Mouse (Mus musculus) intestine, postnatal 0 days (tissue): ENCODE data around the gene Eps15l1. TPM values are rescaled to one million over a fixed set of nuclear protein-coding genes. Genes with fewer than 3 reads are reported as not detected.

Experiments
- ATAC-seq: fragments of 200-750 bp; cut with Nextera tagmentation; 2 replicates; pipeline ENCODE4 v1.8.0; 2017; ENCODE audit warnings: mild to moderate bottlenecking, moderate TSS enrichment, moderate library complexity
- H3K27ac ChIP-seq: fragments of 300-500 bp; sonication (generic); 2 replicates; pipeline ENCODE4 v1.5.1; 2014; ENCODE audit warnings: mild to moderate bottlenecking, low read depth, low read length, moderate library complexity
- H3K27me3 ChIP-seq: fragments of 300-500 bp; sonication (generic); replicated peaks from 2 replicates; pipeline ENCODE4 v1.6.1; 2014; ENCODE audit warnings: low read length, mixed read lengths; ENCODE audit not compliant: control insufficient read depth, insufficient read depth
- H3K36me3 ChIP-seq: fragments of 300-500 bp; sonication (generic); 2 replicates; pipeline ENCODE4 v1.6.1; 2014; ENCODE audit warnings: mild to moderate bottlenecking, moderate library complexity; ENCODE audit not compliant: control insufficient read depth, insufficient read depth
- H3K4me1 ChIP-seq: fragments of 300-500 bp; sonication (generic); replicated peaks from 2 replicates; pipeline ENCODE4 v1.6.1; 2014; ENCODE audit warnings: antibody characterized with exemption, low read length, mixed read lengths; ENCODE audit not compliant: control insufficient read depth, insufficient read depth
- H3K4me2 ChIP-seq: fragments of 300-500 bp; sonication (generic); replicated peaks from 2 replicates; pipeline ENCODE4 v1.6.1; 2014; ENCODE audit warnings: low read depth, mild to moderate bottlenecking, moderate library complexity
- H3K4me3 ChIP-seq: fragments of 300-500 bp; sonication (generic); 2 replicates; pipeline ENCODE4 v1.5.1; 2014; ENCODE audit warnings: low read depth, low read length
- H3K9ac ChIP-seq: fragments of 300-500 bp; sonication (generic); 2 replicates; pipeline ENCODE4 v1.6.1; 2014; ENCODE audit warnings: mild to moderate bottlenecking, low read depth, low read length
- H3K9me3 ChIP-seq: fragments of 300-500 bp; sonication (generic); 2 replicates; pipeline ENCODE4 v1.6.1; 2016; ENCODE audit warnings: mixed run types; ENCODE audit not compliant: control insufficient read depth
- CTCF ChIP-seq: sonication (generic); IDR thresholded peaks from 2 replicates; pipeline ENCODE4 v1.5.1; 2016; ENCODE audit warnings: low read depth, mild to moderate bottlenecking, control low read depth, antibody characterized with exemption, moderate library complexity
- WGBS: fragments of 180-500 bp; shearing (Covaris S2); extraction: QIAGEN DNeasy Blood & Tissue Kit; methylation state at CpG from one replicate; pipeline ENCODE4 v1.1.7; 2014; 5-methylcytosine and 5-hydroxymethylcytosine counted together
- polyA plus RNA-seq: library from polyadenylated mRNA; unstranded; fragments of >200 nt; fragmentation: Nextera tagmentation; extraction: Ambion mirVana; gene quantifications from 2 replicates; pipeline ENCODE4 v1.2.1, GENCODE M21; 2015

Gene Eps15l1
- polyA plus RNA-seq, 1 experiment from 2014 or later: 16.3 TPM

DNA sequence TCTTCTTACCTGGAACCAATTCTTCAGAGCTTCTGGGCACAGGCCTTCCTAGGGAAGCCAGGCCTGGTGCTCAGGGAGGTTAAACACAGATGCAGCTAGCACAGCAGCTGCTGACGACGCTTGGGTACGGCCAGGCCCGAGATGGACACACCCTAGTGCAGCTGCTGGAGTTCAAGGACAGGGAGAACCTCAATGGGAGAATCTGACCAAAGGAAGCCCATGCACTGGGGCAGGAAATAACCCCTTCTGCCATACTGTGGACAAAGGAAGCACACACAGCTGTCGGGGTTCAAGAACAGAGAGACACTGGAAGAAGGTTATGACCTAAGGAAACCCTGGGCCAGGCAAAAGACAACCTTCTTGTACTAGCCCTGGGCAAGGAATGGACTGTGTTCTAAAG, 46.1 kb downstream of the Eps15l1 start:
- no peak overlapping the region for H3K4me2 ChIP-seq
- 0 out of 2 replicates have a peak overlapping the region, but pooled peaks have one; percentile 35 for H3K27ac ChIP-seq
- H3K9me3 ChIP-seq: no peaks in the 10 kb centered on the region
- no peak overlapping the region for H3K9ac ChIP-seq
- no peaks in the 10 kb centered on the region for H3K4me1 ChIP-seq
- peaks cover 65% of the 10 kb centered on the region for H3K36me3 ChIP-seq
- no peak for ATAC-seq
- no peak overlapping the region for H3K4me3 ChIP-seq
- no peaks in the 10 kb centered on the region for H3K27me3 ChIP-seq
- no peak for TF ChIP-seq CTCF
- 64% methylated on average over 5 of the region's 5 CpGs for WGBS

DNA sequence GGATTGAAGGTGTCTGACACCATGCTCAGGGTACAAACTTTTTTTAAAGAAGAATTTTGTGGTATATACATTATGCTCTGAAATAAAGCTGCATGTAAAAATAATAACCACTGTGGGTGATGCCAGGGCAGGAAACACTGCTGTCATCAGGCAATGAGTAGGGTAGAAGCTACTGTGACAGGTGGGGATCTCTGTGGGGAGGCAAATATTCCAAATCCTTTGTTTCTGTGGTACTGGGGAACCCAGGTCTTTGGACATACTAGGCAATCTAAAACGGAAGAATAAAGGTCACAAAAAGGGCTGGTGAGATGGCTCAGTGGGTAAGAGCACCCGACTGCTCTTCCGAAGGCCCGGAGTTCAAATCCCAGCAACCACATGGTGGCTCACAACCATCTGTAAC, 48.9 kb downstream of the Eps15l1 start:
- 93% methylated on average over 4 of the region's 4 CpGs for WGBS
- no peak for ATAC-seq
- no peaks in the 10 kb centered on the region for H3K27me3 ChIP-seq
- no peaks in the 10 kb centered on the region for H3K9me3 ChIP-seq
- H3K36me3 ChIP-seq: peaks cover 65% of the 10 kb centered on the region
- H3K4me1 ChIP-seq: no peaks in the 10 kb centered on the region
- H3K4me3 ChIP-seq: no peak overlapping the region
- H3K27ac ChIP-seq: no peak overlapping the region
- TF ChIP-seq CTCF: no peak
- H3K4me2 ChIP-seq: no peak overlapping the region
- H3K9ac ChIP-seq: no peak overlapping the region

DNA sequence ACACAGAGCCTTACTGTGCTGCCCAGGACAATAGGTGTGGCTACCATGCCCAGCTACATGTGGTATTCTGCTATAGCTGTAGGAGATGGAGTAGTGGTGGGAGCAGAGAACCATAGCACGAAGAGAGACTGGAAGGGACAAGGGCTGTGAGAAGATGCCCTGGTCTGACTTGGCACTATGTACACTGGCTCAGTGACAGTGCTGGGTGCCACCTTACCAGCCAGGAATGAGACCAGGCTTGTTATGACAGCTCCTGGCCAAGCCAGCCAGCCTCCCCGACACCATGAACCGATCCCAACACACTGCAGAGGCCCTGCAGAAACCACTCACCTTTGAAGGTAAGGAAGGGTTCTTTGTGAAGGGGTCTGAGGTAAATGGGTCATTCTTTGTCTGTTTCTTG, 49.9 kb downstream of the Eps15l1 start:
- Histone ChIP-seq H3K27me3 (no peaks in the 10 kb centered on the region), H3K9me3 (no peaks in the 10 kb centered on the region), H3K9ac (no peak overlapping the region), H3K27ac (no peak overlapping the region), H3K4me1 (no peaks in the 10 kb centered on the region), H3K4me2 (no peak overlapping the region), H3K36me3 (peaks cover 66% of the 10 kb centered on the region), H3K4me3 (no peak overlapping the region)
- 93% methylated on average over 3 of the region's 3 CpGs for WGBS
- TF ChIP-seq CTCF: no peak
- ATAC-seq: no peak

DNA sequence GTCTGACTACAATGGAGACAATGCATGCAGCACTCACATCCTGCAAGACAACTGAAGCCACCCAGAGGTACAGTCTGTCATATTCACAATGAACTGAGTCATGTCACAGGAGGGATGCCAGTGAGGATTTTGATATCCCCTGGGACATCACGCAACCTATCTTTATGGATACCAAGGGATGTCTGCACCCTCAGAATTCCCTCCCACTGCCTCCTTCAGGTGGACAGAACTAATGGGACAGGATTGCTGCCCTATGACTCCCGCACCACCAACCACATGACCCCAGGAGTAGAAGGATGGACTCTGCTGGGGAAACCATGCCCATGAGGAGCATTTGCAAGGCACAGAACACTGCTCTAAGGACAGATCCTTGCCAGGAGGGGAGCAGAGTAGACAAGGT, 54.8 kb downstream of the Eps15l1 start:
- Histone ChIP-seq H3K9ac (no peak overlapping the region), H3K27ac (no peak overlapping the region), H3K4me1 (no peaks in the 10 kb centered on the region), H3K9me3 (no peaks in the 10 kb centered on the region), H3K36me3 (peaks cover 74% of the 10 kb centered on the region), H3K4me3 (no peak overlapping the region), H3K4me2 (no peak overlapping the region), H3K27me3 (no peaks in the 10 kb centered on the region)
- no peak for ATAC-seq
- TF ChIP-seq CTCF: no peak
- 98% methylated on average over 2 of the region's 2 CpGs for WGBS

DNA sequence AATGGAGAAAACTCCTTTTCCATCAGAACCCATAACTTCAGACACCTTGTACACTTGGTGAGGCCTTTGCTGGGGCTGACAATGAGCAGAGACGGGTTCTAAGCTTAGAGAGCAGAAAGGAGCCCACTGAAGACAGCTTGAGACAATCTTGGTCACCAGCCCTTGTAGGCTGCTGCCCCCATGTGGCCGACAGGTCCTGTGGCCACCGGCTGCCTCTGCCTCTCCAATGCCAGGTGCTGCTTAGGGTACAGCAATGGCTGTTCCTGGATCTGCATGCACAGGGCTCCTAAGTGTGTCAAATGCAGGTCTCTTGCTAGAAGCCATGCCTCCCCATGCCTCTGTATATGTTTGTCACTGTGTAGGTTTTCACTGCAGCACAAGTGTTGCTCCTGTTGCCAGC, 55.4 kb downstream of the Eps15l1 start:
- no peaks in the 10 kb centered on the region for H3K9me3 ChIP-seq
- ATAC-seq: 0 out of 2 replicates have a peak, but pooled peaks have one; percentile 23
- 23% methylated on average over 3 of the region's 3 CpGs for WGBS
- peak; percentile 98 for TF ChIP-seq CTCF
- H3K4me2 ChIP-seq: no peak overlapping the region
- H3K4me3 ChIP-seq: no peak overlapping the region
- no peak overlapping the region for H3K27ac ChIP-seq
- no peaks in the 10 kb centered on the region for H3K27me3 ChIP-seq
- H3K4me1 ChIP-seq: no peaks in the 10 kb centered on the region
- H3K36me3 ChIP-seq: peaks cover 71% of the 10 kb centered on the region
- H3K9ac ChIP-seq: no peak overlapping the region

DNA sequence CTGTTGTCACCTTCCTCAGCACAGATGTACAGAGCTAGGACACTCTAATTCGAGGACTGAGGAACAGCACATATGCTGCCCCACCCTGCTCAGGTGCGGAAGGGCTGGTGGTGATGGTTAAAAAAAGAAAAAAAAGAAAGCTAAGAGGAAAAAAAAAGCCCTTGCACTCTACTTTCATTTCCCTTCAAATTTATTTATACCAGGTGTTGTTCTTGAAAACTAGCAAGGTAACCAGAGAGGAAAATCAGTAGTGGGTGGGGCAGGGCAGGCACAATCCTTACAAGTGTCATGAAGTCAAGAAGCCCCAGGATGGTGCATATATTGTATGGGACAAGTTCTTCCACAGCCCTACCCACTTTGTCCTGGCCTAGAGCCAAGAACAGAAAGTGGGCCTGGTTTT, 56.2 kb downstream of the Eps15l1 start:
- H3K27me3 ChIP-seq: no peaks in the 10 kb centered on the region
- no peak for ATAC-seq
- peaks cover 68% of the 10 kb centered on the region for H3K36me3 ChIP-seq
- no peaks in the 10 kb centered on the region for H3K9me3 ChIP-seq
- no peak for TF ChIP-seq CTCF
- H3K4me3 ChIP-seq: no peak overlapping the region
- H3K4me2 ChIP-seq: no peak overlapping the region
- no peaks in the 10 kb centered on the region for H3K4me1 ChIP-seq
- WGBS: 92% methylated on average over 2 of the region's 2 CpGs
- no peak overlapping the region for H3K27ac ChIP-seq
- no peak overlapping the region for H3K9ac ChIP-seq

DNA sequence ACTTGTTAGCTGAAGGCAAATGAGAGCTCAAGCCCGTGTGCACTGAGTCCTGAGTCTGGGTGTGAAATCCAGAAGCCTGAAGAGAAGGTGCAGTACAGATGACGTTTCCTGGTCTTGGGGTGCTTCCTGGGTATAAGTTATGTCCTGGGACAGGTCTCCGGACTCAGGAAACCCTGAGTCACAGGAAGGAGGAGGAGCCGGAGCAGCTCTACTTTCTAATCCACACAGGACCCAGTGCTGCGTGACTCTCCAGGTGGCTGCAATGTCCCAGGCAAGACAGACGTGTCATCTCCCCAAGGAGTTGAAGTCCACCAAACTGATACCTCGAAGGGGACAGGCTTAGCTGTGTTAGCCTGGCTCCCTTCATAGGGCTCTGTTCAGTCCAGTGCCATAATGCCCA, 57.8 kb downstream of the Eps15l1 start:
- no peak overlapping the region for H3K9ac ChIP-seq
- no peaks in the 10 kb centered on the region for H3K4me1 ChIP-seq
- ATAC-seq: no peak
- no peak overlapping the region for H3K4me3 ChIP-seq
- no peak overlapping the region for H3K4me2 ChIP-seq
- no peaks in the 10 kb centered on the region for H3K27me3 ChIP-seq
- WGBS: 82% methylated on average over 7 of the region's 7 CpGs
- TF ChIP-seq CTCF: no peak
- H3K9me3 ChIP-seq: no peaks in the 10 kb centered on the region
- H3K36me3 ChIP-seq: peaks cover 68% of the 10 kb centered on the region
- no peak overlapping the region for H3K27ac ChIP-seq
